ENCODE assay signal across 8 mouse cellular contexts in the genomic region with DNA sequence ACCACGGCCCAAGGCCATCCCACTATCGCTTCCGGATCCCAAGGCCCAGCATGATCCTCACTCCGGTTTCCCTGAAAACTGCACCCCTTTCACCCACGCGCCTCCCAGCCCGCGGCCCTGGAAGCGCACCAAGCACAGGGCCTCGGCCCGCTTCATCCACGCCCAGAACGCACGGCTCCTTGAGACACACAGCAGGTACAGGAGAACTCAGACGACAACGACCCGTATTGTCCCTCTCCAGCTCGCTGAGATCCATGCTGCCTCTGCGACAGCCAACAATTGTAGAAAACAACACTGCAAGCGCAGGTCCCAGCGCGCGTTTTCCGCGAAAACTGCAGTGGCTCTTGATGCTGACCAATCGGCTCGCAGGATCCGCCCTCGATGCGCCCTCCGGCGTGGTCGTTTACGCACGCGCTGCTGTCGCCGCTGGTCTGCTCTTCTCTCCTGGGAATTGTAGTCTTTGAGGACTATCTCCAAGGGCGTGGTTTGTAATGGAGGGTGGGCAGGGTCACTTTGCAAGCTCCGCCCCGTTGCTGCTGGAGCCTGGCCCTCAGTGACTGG. TPM values are rescaled to one million over a fixed set of nuclear protein-coding genes. Genes with fewer than 3 reads are reported as not detected.
DNase-seq lines count a peak whose midpoint lies in the region; ATAC-seq and TF ChIP-seq lines count a peak whose summit lies in the region.

No protein-coding gene starts in this region.

- peak overlapping the region; percentile 73 for H3K4me3 ChIP-seq in cerebellum, adult 2 months (replicated peaks; ENCODE audit: insufficient read depth, low read depth, low read length)
- H3K4me3 ChIP-seq in forebrain, embryonic 16.5 days (replicated peaks; ENCODE audit: low read length): peak overlapping the region; percentile 73
- H3K4me3 ChIP-seq in lung, embryonic 15.5 days: peak overlapping the region; percentile 60

- peaks cover 5% of the 10 kb centered on the region; the same call in 1 of the 2 replicates for H3K4me1 ChIP-seq in cerebellum, adult 2 months (ENCODE audit: control insufficient read depth, insufficient read depth, low read length)
- peaks cover 22% of the 10 kb centered on the region for H3K4me1 ChIP-seq in forebrain, embryonic 16.5 days (replicated peaks; ENCODE audit: control insufficient read depth, insufficient read depth, low read length)
- H3K4me1 ChIP-seq in lung, embryonic 15.5 days: peaks cover 33% of the 10 kb centered on the region

- TF ChIP-seq CTCF in cerebellum, adult 2 months (IDR thresholded peaks at IDR 0.05; ENCODE audit: borderline replicate concordance, insufficient read depth, low read depth, low read length): 0 out of 2 replicates have a peak, but pooled peaks have one; percentile 2

- no peaks in the 10 kb centered on the region for H3K36me3 ChIP-seq in forebrain, embryonic 16.5 days (ENCODE audit: control insufficient read depth, insufficient read depth)
- H3K36me3 ChIP-seq in lung, embryonic 15.5 days: peaks cover 9% of the 10 kb centered on the region

- peak; percentile 71; the same call in 1 of the 2 replicates for TF ChIP-seq POLR2A in cerebellum, adult 2 months (IDR thresholded peaks at IDR 0.05; ENCODE audit: borderline replicate concordance, insufficient read depth, low read length)

- WGBS in cerebellum, adult 2 months: under 1% methylated on average over 41 of the region's 41 CpGs
- WGBS in forebrain, embryonic 16.5 days: under 1% methylated on average over 41 of the region's 41 CpGs
- under 1% methylated on average over 41 of the region's 41 CpGs for WGBS in lung, embryonic 15.5 days

- H3K9ac ChIP-seq in forebrain, embryonic 16.5 days (replicated peaks; ENCODE audit: low read depth, low read length): peak overlapping the region; percentile 67
- H3K9ac ChIP-seq in lung, embryonic 15.5 days: peak overlapping the region; percentile 45

- H3K27me3 ChIP-seq in cerebellum, adult 2 months (ENCODE audit: control insufficient read depth, insufficient read depth, low read length): no peaks in the 10 kb centered on the region
- no peaks in the 10 kb centered on the region for H3K27me3 ChIP-seq in forebrain, embryonic 16.5 days (replicated peaks; ENCODE audit: control insufficient read depth, insufficient read depth, low read length)
- H3K27me3 ChIP-seq in lung, embryonic 15.5 days: no peaks in the 10 kb centered on the region

- H3K4me2 ChIP-seq in forebrain, embryonic 16.5 days (ENCODE audit: low read length): peak overlapping the region; percentile 95
- H3K4me2 ChIP-seq in lung, embryonic 15.5 days: peak overlapping the region; percentile 72

- intact Hi-C loops in heart, postnatal 36 days (cut with DNase I): no loop called here

- H3K9me3 ChIP-seq in forebrain, embryonic 16.5 days (ENCODE audit: control insufficient read depth, low read length): no peaks in the 10 kb centered on the region
- H3K9me3 ChIP-seq in lung, embryonic 15.5 days: no peaks in the 10 kb centered on the region

- ATAC-seq in forebrain, embryonic 16.5 days: peak; percentile 90
- peak; percentile 90 for ATAC-seq in lung, embryonic 15.5 days (ENCODE audit: borderline replicate concordance, extremely low read depth, low FRiP score, low TSS enrichment)

- H3K27ac ChIP-seq in cerebellum, adult 2 months (ENCODE audit: insufficient read depth, low read length): peak overlapping the region; percentile 10; the same call in 1 of the 2 replicates
- H3K27ac ChIP-seq in forebrain, embryonic 16.5 days (ENCODE audit: low read length): peak overlapping the region; percentile 3; the same call in 1 of the 2 replicates
- peak overlapping the region; percentile 49 for H3K27ac ChIP-seq in lung, embryonic 15.5 days

- peak; percentile 95 for DNase-seq in Muller cell, postnatal 12 days (ENCODE audit: inconsistent ontology term)
- peak; percentile 91 to 95 for DNase-seq in cerebellum, adult 2 months
- peak; percentile 89 to 90 for DNase-seq in heart, postnatal 36 days
- peak; percentile 93 to 94 for DNase-seq in layer of hippocampus, adult 8-10 months (ENCODE audit: low spot score in 2 of 2)
- DNase-seq in ovary, postnatal 14 days (ENCODE audit: low spot score): peak; percentile 83
- peak; percentile 87 for DNase-seq in thymus, postnatal 25 days

RNA-seq across cellular contexts. Expression of a gene that starts 3.4 kb away (rescaled TPM):
- polyA plus RNA-seq in cerebellum, adult 2 months (2012; rRNA removed): not detected in 2 replicates
- not detected in 2 replicates for polyA plus RNA-seq in forebrain, embryonic 16.5 days (2015; fragmentation: Nextera tagmentation; extraction: Ambion mirVana)
- 1 to 10 TPM in 1 of 2 experiments, not detected in 1; 1.0 TPM for total RNA-seq in heart, postnatal 36 days (2021)
- total RNA-seq in layer of hippocampus, adult 8-10 months (2022): not detected
- not detected in 2 replicates for polyA plus RNA-seq in lung, embryonic 15.5 days (2015; fragmentation: Nextera tagmentation; extraction: Ambion mirVana)

RNA-seq across cellular contexts. Expression of a gene that starts 3.6 kb away (rescaled TPM):
- polyA plus RNA-seq in cerebellum, adult 2 months (2012; rRNA removed): 345 and 351 TPM in 2 replicates
- 1,287 and 1,394 TPM in 2 replicates for polyA plus RNA-seq in forebrain, embryonic 16.5 days (2015; fragmentation: Nextera tagmentation; extraction: Ambion mirVana)
- total RNA-seq in heart, postnatal 36 days (2021): 100 to 1,000 TPM; 633 to 676 TPM
- 100 to 1,000 TPM; 328 to 367 (median 342) TPM for total RNA-seq in layer of hippocampus, adult 8-10 months (2022)
- polyA plus RNA-seq in lung, embryonic 15.5 days (2015; fragmentation: Nextera tagmentation; extraction: Ambion mirVana): 727 and 733 TPM in 2 replicates

RNA-seq across cellular contexts. Expression of a gene that starts 3.8 kb away (rescaled TPM):
- polyA plus RNA-seq in cerebellum, adult 2 months (2012; rRNA removed): 58.7 and 61.5 TPM in 2 replicates
- polyA plus RNA-seq in forebrain, embryonic 16.5 days (2015; fragmentation: Nextera tagmentation; extraction: Ambion mirVana): 79.9 and 85.8 TPM in 2 replicates
- 10 to 100 TPM; 48.6 to 56.7 TPM for total RNA-seq in heart, postnatal 36 days (2021)
- total RNA-seq in layer of hippocampus, adult 8-10 months (2022): 10 to 100 TPM; 36.2 to 46.2 (median 41.2) TPM
- polyA plus RNA-seq in lung, embryonic 15.5 days (2015; fragmentation: Nextera tagmentation; extraction: Ambion mirVana): 114 and 120 TPM in 2 replicates

RNA-seq across cellular contexts. Expression of a gene that starts 12.7 kb away (rescaled TPM):
- polyA plus RNA-seq in cerebellum, adult 2 months (2012; rRNA removed): 12.8 and 13.5 TPM in 2 replicates
- polyA plus RNA-seq in forebrain, embryonic 16.5 days (2015; fragmentation: Nextera tagmentation; extraction: Ambion mirVana): 7.6 and 8.2 TPM in 2 replicates
- 10 to 100 TPM; 14.9 to 26.9 TPM for total RNA-seq in heart, postnatal 36 days (2021)
- 10 to 100 TPM; 61.1 to 79.5 (median 75.6) TPM for total RNA-seq in layer of hippocampus, adult 8-10 months (2022)
- 17.4 and 20.5 TPM in 2 replicates for polyA plus RNA-seq in lung, embryonic 15.5 days (2015; fragmentation: Nextera tagmentation; extraction: Ambion mirVana)

RNA-seq across cellular contexts. Expression of a gene that starts 19.0 kb away (rescaled TPM):
- 6.8 and 7.9 TPM in 2 replicates for polyA plus RNA-seq in cerebellum, adult 2 months (2012; rRNA removed)
- polyA plus RNA-seq in forebrain, embryonic 16.5 days (2015; fragmentation: Nextera tagmentation; extraction: Ambion mirVana): 2.2 and 2.4 TPM in 2 replicates
- total RNA-seq in heart, postnatal 36 days (2021): not detected
- 1 to 10 TPM; 1.5 to 2.5 (median 1.7) TPM for total RNA-seq in layer of hippocampus, adult 8-10 months (2022)
- polyA plus RNA-seq in lung, embryonic 15.5 days (2015; fragmentation: Nextera tagmentation; extraction: Ambion mirVana): 0.12 and 0.13 TPM in 2 replicates

Comparison
In these comparisons a context has a peak if more than half of its experiments do, and no peak if none do; other contexts are left out.
1. Peak in every context shown above with its lines: DNase-seq, ATAC-seq, H3K4me3 ChIP-seq and H3K27ac ChIP-seq.